Mouse (Mus musculus) C2C12 (cell line): ENCODE measurements around the gene Ing1.

ENCODE experiments used
- CTCF ChIP-seq: IDR thresholded peaks from one replicate; pipeline ENCODE4 v1.5.1; 2011; ENCODE audit not compliant: control insufficient read depth, insufficient read depth, insufficient read length
- MAX ChIP-seq: IDR thresholded peaks from one replicate; pipeline ENCODE4 v1.6.1; 2011; ENCODE audit warnings: mild to moderate bottlenecking, control low read depth
- MYOD1 ChIP-seq: IDR thresholded peaks from one replicate; pipeline ENCODE4 v1.6.1; 2011; ENCODE audit warnings: low read depth; ENCODE audit not compliant: control insufficient read depth, insufficient read length
- MYOG ChIP-seq: IDR thresholded peaks from one replicate; pipeline ENCODE4 v1.6.1; 2011; ENCODE audit not compliant: control insufficient read depth, insufficient read length; ENCODE audit errors: extremely low read depth
- USF1 ChIP-seq: IDR thresholded peaks from one replicate; pipeline ENCODE4 v1.6.1; 2011; ENCODE audit warnings: low read depth, mild to moderate bottlenecking, control low read depth, moderate library complexity

GRCm38 (mm10) chr8:11564721-11565120 lies 9.3 kb downstream of the Ing1 start:
- TF ChIP-seq CTCF (no peak), USF1 (no peak), MAX (no peak), MYOG (no peak), MYOD1 (no peak)
